Mouse (Mus musculus) megakaryocyte-erythroid progenitor cell, adult 5-6 weeks (primary cell): ENCODE results near the gene Gria2. TPM values are rescaled to one million over a fixed set of nuclear protein-coding genes. Genes with fewer than 3 reads are reported as not detected.

Source experiments
- total RNA-seq, 2 experiments: library from RNA; stranded (forward) in 1 of 2; stranded (reverse) in 1 of 2; fragments of 200-1000, 215-1000 nt in 1 of 2; fragments of >200 nt in 1 of 2; fragmentation: Nextera tagmentation in 1 of 2; gene quantifications; 2 replicates each; pipeline ENCODE4 v1.2.3; 2014 to 2017

Gene Gria2
- total RNA-seq, 2 experiments from 2014 or later, result not detected

Other genes starting within 250 kb of the Gria2 start
- not detected in 2 replicates for gene Glrb, start 110.8 kb upstream of the Gria2 start, total RNA-seq (2014; fragmentation: Nextera tagmentation)
- not detected in 2 replicates for gene Glrb, start 110.8 kb upstream of the Gria2 start, total RNA-seq (2017)
- gene Pdgfc, start 233.6 kb upstream of the Gria2 start, total RNA-seq (2014; fragmentation: Nextera tagmentation), result not detected in 2 replicates
- gene Pdgfc, start 233.6 kb upstream of the Gria2 start, total RNA-seq (2017), result not detected in 2 replicates